Mouse (Mus musculus) CD4-positive, CD25-positive, alpha-beta regulatory T cell, adult 2 months (primary cell): ENCODE results near the gene Psmc3.

Experiments
- DNase-seq: peaks from one replicate; pipeline ENCODE4 v3.0.0-alpha.2; 2012; ENCODE audit warnings: low read depth, low spot score

The Psmc3 gene

DNA sequence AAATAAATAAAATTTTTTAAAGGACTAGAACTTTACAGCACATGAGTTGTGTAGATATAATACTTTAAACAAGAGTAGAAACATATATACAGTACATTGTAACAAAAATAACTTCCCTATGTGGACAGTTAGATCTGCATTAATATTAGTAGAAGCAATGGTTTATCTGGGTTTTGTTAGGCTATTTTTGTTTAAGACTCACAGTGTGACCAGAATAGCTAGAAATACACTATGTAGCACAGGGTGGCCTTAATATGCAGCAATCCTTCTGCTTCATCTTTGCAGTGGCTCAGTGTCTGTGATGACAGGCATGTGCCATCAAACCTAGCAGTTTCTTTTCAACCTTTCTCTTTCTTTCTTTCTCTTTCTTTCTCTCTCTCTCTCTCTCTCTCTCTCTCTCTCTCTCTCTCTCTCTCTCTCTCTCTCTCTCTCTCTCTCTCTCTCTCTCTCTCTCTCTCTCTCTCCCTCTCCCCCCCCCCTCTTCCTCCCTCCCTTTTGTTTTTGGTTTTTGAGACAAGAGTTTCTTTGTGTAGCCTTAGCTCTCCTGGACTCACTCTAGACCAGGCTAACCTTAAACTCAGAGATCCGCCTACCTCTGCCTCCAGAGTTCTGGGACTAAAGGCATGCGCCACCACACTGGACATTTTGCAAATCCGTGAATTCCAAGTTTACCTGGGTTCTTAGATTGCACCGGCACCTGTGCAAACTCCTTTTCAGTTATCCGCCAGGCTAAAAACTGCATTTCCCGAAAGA is 452 bp upstream of the Psmc3 start:
- no peak for DNase-seq

DNA sequence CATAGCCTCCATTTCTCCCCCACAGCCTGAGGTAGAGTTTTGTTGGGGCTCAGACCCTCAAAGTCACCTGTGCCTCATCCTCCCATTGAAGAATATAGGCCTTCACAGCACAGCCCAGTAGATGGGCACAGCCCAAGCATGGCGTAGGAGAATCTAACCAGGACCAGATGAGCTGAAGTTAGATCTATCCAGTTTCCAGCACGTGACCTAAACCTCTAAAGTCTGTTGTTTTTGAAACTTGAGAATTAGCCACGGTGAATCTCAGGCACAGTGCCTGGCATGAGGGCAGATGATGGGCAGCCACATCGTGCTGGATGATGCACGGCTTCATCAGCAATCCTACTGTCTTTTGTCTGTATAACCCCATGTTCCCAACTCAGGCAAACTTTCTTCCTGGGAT is 4.6 kb downstream of the Psmc3 start:
- no peak for DNase-seq

DNA sequence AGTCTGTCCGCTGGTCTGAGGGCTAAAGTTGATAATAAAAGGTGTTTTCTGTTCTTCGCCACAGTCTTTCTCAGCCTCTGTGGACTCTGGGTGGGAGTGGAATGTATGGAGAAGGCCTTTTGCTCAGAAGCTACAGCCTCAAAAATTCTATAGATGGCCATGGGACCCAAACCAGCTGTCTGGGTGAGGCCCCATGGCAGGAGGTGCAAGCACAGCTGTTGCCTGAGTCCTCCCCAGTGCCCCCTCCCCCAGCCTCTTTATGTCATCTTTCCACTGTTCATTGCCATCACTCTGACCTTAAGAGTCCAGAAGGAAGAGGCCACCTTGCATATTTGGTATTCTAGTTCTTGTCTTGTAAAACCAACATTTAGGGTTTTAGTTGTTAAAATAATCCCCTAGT is 5.6 kb downstream of the Psmc3 start:
- no peak for DNase-seq

DNA sequence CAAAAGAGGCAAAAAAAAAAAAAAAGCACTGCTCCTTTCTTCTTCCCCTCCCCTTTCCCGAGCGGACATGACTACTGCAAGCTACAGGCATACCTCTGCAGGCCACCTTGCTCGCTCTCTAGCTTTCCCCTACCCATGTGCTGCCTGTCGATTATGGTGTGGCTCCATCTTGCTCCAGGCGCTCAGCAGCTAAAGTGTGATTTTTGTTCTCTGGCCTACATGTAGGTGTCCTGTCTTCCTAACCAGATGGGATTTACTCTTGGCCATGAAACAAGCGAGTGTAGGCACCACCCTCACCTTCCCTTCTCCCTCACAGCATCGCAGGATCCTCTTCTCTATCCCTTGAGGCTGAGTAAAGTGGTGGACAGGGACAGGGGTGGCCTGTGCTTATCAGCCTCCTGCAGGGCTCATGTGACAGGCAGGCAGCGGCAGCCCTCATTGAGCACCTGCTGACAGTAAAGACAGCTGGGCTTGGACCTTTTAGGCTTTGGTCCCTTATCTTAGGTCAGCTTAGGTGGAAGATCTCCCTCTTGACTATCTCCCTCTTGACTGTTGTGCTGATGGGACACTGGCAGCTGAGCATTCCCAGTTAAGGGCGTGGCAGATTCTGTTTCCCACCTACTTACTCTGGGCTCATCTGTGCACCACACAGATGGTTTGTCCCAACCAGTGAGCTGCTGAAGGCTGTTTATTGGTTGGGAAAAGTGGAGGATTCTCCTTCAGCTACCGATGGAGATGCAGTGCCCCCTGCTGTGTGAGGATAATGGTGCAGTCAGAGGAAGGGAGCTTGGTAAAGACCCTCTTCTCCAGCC is 6.9 kb downstream of the Psmc3 start:
- peak; percentile 47 for DNase-seq

DNA sequence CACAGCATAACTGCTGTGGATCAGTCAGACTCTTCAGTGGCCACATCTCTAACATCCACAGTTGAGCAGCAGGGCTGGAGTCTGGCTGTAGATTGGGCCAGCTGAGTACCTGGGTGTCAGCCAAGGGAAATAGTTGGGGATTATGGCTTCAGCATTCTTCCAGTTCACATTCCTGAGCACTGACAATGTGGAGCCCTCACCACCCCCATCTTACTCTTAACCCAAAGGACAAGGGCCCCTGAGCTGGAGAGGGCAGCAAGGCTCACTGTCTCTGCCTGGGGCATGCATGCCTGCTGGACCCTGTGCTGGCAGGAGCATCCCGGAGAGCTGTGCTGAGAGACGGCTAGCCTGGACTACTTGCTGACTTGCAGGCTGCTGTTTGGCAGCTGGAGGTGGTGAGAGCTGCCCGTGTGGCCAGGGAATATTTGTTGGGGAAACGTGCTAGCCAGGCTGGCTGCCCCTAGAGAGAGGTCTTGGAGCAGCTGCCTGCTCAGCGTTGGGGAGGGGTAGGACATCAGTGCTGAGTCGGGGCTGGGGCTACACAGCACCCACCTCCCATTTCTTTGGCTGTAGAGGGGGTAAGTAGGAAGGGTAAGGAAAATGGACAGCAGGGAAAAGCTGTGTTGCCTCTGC is 8.2 kb downstream of the Psmc3 start:
- DNase-seq, result no peak

DNA sequence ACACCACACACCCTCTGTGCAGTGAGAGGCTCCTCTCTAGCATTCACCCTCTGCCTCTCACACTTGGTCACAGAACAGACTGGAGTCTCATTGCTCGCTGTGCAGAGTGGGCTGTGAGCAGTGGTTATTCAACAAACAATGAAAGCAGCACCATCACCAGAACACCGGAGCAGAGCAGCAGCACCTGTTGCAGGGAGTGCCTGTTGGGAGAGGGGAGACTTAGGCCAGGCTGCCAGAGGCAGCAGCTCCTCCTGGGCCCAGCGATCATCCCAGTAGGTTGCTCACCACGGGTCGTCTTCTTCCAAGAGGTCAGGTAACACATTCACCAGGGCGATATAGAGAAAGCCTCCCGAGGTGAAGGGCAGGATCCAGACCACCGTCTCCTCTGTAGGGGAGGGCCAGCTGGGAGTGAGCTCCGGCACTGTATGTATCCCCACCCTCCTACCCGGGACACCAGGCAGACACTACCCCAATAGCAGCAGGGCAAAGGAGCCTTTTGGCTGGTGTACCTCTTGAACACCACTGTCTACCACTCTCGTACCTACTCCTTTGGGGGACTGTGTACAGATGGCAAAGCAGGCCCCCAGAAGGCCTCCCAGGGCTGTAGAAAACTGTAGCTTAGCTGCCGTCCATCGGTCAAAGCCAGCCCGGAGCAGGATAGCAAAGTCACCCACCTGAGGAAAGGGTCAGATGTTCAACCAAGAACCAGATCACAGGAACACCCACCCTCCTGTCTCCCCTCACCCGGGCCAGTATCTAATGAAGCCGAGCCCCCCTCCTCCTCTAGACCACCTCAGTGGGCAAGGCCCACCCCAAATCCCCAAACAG is 9.2 kb downstream of the Psmc3 start:
- DNase-seq, result no peak

DNA sequence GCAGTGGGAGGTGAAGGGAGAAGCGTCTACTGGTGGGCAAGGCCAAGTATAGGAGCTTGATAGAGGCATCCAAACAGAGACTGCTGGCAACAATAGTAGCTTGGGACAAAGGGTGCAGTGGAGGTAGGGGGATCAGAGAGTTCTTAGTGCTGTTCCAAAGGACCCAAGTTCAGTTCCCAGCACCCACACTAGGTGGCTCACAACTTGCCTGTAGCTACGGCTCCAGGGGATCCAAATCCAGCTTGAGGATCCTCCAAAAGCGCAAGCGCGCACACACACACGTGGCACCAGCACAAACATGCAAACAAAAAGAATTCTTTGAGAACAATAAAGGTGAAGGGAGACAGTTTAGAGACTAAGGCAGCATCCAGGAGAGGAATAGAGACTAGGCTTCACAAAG is 10.4 kb downstream of the Psmc3 start:
- DNase-seq, result no peak

DNA sequence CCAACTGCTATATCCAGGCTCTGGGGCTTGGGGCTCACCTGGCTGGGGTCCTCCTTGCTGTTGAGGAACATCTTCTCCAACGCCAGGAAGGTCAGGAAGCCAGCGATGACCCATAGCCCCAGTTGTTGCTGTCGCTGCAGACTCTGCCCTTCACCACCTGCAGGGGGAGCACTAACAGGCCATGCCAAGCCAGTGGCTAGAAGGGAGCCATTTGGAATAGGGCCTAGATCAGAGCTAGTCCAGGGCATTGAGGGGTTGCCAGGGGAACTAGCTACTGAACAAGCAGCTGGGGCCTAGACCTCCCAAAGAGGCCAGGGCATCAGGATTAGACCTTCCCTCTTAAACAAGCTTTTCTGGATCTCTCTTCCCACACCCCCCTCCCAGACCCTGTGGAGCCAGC is 11.7 kb downstream of the Psmc3 start:
- peak; percentile 72 for DNase-seq

DNA sequence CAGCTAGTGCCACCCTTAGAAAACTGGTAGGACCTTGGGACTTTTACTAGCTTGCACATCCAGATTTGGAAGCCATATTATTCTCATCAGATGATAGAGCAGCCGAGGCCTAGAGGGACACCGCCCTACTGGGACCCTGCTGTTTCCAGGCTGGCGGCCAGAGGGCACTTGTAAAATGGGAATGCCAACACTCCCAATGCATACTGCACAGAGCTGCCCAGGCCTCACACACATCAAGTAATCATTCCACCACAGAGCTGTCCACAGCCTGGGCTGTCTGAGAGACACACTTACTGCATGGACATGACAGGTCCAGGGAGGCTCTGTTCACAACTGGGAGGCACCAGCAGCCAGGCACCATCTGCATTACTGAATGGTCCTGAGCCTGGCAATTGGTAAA is 12.6 kb downstream of the Psmc3 start:
- DNase-seq, result no peak

DNA sequence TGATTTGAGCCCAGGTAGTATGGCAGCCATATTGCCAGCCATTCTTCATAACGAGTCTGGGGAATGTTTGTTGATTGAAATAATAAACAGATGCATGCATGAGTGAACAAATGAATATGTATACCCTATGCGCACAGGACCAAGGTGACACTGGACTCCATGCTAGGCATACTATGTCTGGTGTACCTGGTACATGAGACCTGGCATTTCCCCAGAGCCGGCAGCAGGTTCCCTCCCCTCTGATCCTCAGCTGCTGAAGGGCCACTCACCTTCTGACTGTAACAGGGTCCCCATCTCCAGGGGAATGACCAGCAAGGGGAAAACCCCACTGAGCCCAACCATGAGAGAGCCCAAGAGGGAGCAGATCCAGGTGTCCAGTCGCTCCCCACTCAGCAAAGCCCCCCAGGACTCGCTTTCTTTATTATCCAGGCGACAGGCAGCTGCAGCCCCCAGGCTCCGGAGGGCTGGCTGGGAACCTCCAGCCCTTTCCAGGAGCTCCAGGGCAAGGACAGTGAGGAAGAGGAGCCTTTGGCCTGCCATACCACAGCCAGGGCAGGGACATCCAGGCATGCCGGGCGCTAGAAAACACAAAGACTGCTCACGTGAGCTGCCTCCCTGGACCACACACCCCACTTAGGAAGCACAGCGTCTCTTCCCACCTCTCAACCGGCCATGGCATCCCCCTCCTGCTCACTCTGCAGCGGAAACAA is 14.5 kb downstream of the Psmc3 start:
- no peak for DNase-seq

DNA sequence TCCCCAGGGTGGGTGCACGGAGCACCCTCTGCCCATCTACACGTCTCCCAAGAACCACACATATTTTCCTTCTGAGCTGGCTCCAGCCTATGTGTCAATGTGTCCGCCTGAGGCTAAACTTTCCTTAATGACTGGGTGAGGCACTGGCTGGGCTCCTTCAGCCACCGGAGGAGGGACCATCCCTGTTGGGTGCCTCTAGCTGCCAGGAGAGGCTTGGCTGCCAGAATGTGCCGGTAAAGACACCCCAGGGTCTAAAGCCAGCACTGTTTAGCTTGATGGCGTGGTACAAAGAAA is 15.0 kb downstream of the Psmc3 start:
- no peak for DNase-seq

DNA sequence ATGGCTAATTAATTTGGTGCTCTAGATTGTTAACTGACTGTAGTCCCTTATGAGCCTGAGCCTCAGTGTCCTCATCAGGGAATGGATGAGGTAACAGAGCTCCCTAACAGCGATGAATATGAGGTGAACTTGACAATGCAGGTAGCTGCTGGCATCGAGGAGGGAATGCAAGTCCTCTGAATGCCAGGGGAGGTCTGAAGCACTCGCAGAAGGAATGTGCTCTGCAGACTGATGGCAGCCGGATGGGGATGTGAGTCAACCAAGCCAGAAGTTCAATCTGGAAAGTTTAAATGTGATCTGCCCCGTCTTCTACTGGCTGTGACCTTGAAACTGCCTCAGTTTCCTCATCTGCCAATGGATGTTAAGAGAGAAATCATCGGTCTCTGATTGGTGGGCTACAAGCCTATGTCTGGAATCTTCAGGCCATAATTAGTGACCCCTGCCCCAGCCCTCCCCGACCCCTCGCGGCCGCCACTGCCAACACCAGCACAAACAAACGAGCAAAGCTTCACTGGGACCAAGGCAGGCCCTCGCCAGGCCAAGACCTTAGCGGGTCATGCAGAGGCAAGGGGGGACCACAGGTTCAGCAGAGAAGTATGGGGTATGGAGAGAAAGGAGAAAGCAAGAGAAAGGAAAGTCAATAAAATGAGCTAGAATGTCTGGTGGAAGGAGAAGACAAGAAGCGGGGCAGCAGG is 15.6 kb downstream of the Psmc3 start:
- DNase-seq, result peak; percentile 33

DNA sequence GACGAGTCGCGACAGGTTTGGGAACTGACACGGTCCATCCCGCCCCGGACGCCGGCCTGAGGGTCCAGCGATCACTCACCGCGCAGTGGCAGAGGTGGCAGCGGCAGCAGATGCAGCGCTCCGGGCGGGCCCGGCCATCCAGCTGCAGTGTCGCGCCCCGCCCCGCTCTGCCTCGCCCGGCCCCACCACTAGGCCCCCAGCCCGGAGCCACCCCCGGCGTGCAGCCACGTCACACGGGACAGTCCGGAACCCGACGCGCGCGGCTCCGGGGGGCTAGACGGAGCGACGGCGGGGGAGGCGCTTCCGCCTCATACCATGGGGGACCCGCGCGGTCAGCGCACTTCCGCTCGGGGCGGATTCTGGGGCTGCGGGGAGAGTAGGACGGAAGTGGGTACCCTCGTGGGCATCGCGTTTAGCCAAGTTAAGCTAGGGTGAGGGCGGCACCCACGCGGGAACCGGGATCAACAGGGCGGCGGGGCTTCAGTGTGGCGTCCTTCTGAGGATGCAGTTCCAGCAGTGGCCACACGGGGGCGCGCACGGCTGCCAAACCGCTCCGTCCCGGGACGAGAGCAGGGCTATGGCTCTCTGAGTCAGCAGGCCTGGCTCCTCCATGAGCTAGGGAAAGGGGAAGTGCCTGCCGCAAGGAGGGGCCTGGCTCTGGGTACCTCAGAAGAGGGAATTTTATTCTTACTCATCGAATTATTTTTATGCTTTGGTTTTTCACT is 16.4 kb downstream of the Psmc3 start, which contains the start of gene Slc39a13:
TSS of gene Slc39a13 (minus strand) at position 342 of the 725 bp plus-strand sequence.
- DNase-seq, result peak; percentile 97

DNA sequence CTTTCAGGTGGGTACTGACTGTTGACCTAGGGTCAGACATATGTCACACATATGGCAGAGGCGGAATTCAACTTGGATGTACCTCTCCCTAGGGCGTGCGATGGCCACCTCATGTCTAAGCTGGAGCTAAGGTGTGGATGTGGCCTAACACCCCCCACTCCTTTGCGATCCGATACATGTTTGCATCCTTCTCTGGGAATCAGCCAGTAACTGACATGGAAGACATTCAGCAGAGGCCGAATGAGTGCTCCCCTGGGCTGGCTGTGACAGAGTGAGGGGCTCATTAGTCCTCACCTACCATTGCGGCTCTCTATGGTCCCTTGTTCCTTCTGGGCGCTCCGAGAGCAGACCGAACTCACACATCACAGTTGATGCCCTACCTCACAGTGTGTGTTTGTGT is 17.2 kb downstream of the Psmc3 start:
- DNase-seq, result no peak

DNA sequence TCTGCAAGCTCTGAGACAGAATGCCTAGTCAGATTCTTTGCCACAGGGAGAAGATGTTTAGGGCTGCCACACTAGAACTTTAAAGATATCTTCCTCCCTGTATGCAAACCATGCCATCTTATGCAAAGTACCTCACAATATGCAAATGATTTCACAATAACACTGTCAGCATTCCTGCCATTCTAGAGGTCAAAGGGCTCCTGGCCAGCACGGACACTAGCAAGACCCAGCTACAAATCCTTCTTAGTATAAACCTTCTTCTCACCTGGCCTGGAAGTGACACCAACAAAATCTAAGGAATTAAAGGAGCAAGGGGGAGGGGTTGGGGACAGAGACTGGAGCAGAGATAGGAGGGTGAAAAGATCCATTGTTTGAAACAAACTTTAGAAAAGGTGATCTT is 18.3 kb downstream of the Psmc3 start:
- no peak for DNase-seq

DNA sequence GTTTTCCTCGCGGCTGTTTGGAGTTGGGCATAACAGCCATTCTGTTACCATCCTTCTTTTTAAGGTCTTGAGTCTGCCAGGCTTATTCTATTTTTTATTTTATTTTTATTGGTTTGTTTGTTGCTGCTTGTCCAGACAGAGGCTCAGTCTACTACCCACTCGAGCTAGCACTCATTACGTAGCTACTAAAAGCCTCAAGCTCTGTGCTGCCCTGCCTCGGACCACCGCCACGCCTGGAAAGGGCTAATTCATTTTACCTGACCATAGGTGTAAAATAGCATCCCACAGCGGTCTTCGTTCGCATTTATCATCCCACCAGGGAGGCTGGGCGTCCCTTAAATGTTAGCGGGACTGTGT is 24.1 kb downstream of the Psmc3 start:
- no peak for DNase-seq

DNA sequence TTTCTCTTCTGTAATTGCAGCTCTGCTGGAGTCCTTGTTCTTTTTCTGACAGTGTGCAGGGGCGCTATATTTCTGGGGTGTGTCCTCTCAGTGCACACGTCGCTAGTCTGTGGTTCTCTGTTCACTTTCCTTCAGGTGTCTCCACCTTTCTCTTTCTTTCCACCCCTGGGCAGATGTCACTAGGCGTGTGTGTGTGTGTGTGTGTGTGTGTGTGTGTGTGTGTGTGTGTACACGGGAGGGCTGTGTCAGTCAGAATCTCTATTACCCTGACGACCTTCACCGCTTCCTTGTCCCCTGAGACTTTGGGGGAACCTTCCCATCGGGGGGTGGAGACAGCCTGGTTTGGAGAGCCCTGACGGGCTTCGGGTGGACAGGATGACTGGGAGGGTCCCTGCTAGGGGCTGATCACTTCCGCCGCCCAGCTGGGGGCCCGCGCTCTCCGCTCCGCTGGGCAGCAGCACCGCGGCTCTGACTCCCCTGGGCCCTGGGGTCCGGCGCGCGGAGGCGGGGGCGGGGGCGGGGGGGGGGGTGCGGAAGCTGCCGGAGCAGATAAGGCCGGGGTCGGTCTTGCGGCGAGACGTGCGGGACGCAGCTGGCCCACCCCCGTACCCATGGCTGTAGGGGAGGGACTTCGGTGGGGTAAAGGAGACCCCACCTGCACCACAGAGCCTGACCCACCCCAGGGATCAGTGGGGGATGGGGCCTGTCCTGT is 24.7 kb downstream of the Psmc3 start:
- peak; percentile 65 for DNase-seq

DNA sequence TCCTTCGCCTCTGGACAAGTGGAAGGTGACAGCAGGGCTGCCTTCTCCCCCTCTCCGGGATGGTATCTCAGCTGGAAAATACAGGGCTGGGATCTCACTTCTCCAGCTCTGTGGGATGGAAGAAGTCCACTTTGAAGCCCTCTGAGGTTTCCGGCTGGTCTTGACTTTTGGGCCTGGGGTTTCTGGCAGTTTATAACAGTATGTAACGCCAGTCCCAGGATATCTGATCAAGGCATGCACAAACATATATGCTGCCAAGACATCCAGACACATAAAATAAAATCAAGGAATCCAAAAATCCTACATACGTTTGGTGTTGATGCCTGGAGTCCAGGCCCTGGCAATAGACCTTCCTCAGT is 25.2 kb downstream of the Psmc3 start:
- DNase-seq, result no peak

DNA sequence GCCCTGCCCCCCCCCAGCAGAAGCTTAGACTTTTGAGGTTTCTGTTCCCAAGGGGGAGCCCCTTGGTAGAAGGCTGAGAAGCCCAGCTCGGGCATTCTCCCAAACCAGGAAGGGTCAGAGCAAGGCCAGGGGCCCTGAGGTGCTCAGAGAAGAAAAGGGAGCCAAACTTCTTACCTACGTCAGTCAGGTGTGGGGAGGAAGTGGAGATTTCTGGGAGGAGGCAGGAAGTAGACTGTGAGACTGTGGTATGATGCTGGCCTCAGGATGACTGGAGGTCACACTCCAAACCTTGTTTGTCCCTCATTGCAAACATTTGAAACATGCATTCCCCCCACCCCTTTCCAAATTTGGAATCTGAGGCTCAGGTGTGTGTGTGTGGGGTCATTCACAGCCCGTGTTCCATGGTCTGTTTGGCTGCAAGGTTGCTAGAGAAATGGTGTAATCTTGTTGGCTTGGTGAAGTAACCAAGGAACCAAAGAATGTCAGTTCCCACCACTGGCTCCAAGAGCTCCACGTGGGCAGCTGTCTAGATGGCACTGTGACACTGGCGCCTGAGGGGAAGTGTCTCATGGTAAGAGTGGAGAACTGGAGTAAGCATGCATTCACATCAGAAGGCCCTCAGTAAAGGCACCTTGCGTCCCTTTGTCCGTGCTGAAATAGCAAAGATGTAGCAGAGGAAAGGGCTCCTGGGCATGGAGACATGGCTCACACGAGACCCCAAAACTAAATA is 27.1 kb downstream of the Psmc3 start:
- peak; percentile 59 for DNase-seq
